Mouse (Mus musculus) intestine, postnatal 0 days (tissue): Measurements from ENCODE around the gene Clpb. TPM values are rescaled to one million over a fixed set of nuclear protein-coding genes. Genes with fewer than 3 reads are reported as not detected.

Source experiments
- ATAC-seq: fragments of 200-750 bp; cut with Nextera tagmentation; 2 replicates; pipeline ENCODE4 v1.8.0; 2017; ENCODE audit warnings: mild to moderate bottlenecking, moderate TSS enrichment, moderate library complexity
- H3K27ac ChIP-seq: fragments of 300-500 bp; sonication (generic); 2 replicates; pipeline ENCODE4 v1.5.1; 2014; ENCODE audit warnings: mild to moderate bottlenecking, low read depth, low read length, moderate library complexity
- H3K27me3 ChIP-seq: fragments of 300-500 bp; sonication (generic); replicated peaks from 2 replicates; pipeline ENCODE4 v1.6.1; 2014; ENCODE audit warnings: low read length, mixed read lengths; ENCODE audit not compliant: control insufficient read depth, insufficient read depth
- H3K36me3 ChIP-seq: fragments of 300-500 bp; sonication (generic); 2 replicates; pipeline ENCODE4 v1.6.1; 2014; ENCODE audit warnings: mild to moderate bottlenecking, moderate library complexity; ENCODE audit not compliant: control insufficient read depth, insufficient read depth
- H3K4me1 ChIP-seq: fragments of 300-500 bp; sonication (generic); replicated peaks from 2 replicates; pipeline ENCODE4 v1.6.1; 2014; ENCODE audit warnings: antibody characterized with exemption, low read length, mixed read lengths; ENCODE audit not compliant: control insufficient read depth, insufficient read depth
- H3K4me2 ChIP-seq: fragments of 300-500 bp; sonication (generic); replicated peaks from 2 replicates; pipeline ENCODE4 v1.6.1; 2014; ENCODE audit warnings: low read depth, mild to moderate bottlenecking, moderate library complexity
- H3K4me3 ChIP-seq: fragments of 300-500 bp; sonication (generic); 2 replicates; pipeline ENCODE4 v1.5.1; 2014; ENCODE audit warnings: low read depth, low read length
- H3K9ac ChIP-seq: fragments of 300-500 bp; sonication (generic); 2 replicates; pipeline ENCODE4 v1.6.1; 2014; ENCODE audit warnings: mild to moderate bottlenecking, low read depth, low read length
- H3K9me3 ChIP-seq: fragments of 300-500 bp; sonication (generic); 2 replicates; pipeline ENCODE4 v1.6.1; 2016; ENCODE audit warnings: mixed run types; ENCODE audit not compliant: control insufficient read depth
- CTCF ChIP-seq: sonication (generic); IDR thresholded peaks from 2 replicates; pipeline ENCODE4 v1.5.1; 2016; ENCODE audit warnings: low read depth, mild to moderate bottlenecking, control low read depth, antibody characterized with exemption, moderate library complexity
- whole genome bisulfite sequencing: fragments of 180-500 bp; shearing (Covaris S2); extraction: QIAGEN DNeasy Blood & Tissue Kit; methylation state at CpG from one replicate; pipeline ENCODE4 v1.1.7; 2014; 5-methylcytosine and 5-hydroxymethylcytosine counted together
- polyA plus RNA-seq: library from polyadenylated mRNA; unstranded; fragments of >200 nt; fragmentation: Nextera tagmentation; extraction: Ambion mirVana; gene quantifications from 2 replicates; pipeline ENCODE4 v1.2.1, GENCODE M21; 2015

The Clpb gene
- polyA plus RNA-seq, 1 experiment from 2014 or later: 14.9 TPM

DNA sequence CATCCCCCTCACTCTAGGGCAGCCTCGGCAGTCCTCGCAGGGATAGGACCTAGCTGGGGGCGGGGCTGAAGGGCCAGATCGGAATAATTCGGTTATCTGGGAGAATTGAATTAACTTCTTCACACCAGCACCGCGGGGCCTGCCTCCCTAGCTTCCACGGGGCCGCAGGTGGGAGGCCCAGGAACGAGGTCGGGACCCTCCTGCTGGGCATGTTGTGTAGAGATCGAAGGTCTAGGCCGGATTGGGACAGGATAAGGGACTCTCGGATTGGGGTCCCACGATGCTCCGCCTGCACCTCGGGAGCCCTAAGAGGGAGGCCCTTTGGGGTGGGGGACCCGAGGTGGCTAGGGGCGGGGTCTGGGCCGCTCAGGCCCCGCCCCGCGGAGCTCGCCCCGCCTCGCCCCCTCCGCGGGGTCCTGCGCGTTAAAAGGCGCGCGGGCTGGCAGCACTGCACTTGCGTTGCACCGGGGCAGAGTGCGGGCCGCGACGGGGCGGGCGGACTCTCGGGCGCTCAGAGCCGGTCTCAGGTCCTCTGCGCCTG, 154.5 kb downstream of the Clpb start, which contains the start of gene Phox2a:
Gene Phox2a, plus strand, starts transcription at position 453 of the 541 bp plus-strand sequence.
- WGBS: 2% methylated on average over 45 of the region's 45 CpGs
- Histone ChIP-seq H3K27ac (no peak within 1 kb of the TSS), H3K4me2 (peak within 1 kb of the TSS; percentile 56), H3K36me3 (no peaks in the 10 kb centered on the region), H3K27me3 (peaks cover 55% of the 10 kb centered on the region), H3K4me3 (peak within 1 kb of the TSS; percentile 31), H3K4me1 (peaks cover 20% of the 10 kb centered on the region; the same call in 1 of the 2 replicates), H3K9ac (peak within 1 kb of the TSS; percentile 17; the same call in 1 of the 2 replicates), H3K9me3 (no peaks in the 10 kb centered on the region)
- TF ChIP-seq CTCF: no peak
- ATAC-seq: 0 out of 2 replicates have a peak, but pooled peaks have one; percentile 5

DNA sequence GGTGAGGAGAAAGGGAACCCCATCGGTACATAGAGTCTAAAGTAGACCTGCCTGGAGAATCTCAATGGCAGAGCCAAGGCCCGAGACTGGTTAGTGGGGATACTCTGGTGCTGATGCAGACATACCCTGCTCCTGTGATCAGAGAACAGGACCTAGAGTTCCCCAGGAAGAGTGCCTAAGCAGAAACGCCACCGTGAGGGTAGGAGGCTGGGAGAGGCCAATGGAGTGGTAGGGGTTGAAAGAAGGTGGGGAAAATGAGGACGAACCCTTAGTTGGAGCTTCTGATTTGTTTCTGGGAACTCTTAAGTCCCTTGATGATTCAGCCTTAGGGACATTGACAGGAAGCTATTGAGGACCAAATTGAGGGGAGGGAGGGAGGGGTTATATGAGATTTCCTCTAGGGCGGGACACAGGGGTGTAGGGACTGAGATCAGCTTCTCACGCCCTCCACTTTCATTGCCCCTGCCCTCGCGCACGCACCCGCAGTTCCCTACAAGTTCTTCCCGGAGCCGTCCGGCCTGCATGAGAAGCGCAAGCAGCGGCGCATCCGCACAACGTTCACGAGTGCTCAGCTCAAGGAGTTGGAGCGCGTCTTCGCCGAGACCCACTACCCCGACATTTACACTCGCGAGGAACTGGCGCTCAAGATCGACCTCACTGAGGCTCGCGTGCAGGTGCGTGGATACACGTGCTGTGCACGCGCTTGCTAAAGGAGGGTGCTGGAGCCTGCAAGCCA, 157.0 kb downstream of the Clpb start:
- WGBS: 7% methylated on average over 35 of the region's 35 CpGs
- peak overlapping the region; percentile 41 for H3K4me3 ChIP-seq
- no peak for TF ChIP-seq CTCF
- H3K9me3 ChIP-seq: no peaks in the 10 kb centered on the region
- H3K27ac ChIP-seq: no peak overlapping the region
- peaks cover 15% of the 10 kb centered on the region for H3K36me3 ChIP-seq
- H3K4me1 ChIP-seq: peaks cover 20% of the 10 kb centered on the region; the same call in 1 of the 2 replicates
- H3K9ac ChIP-seq: no peak overlapping the region
- peak overlapping the region; percentile 78 for H3K4me2 ChIP-seq
- ATAC-seq: no peak
- peaks cover 55% of the 10 kb centered on the region for H3K27me3 ChIP-seq

DNA sequence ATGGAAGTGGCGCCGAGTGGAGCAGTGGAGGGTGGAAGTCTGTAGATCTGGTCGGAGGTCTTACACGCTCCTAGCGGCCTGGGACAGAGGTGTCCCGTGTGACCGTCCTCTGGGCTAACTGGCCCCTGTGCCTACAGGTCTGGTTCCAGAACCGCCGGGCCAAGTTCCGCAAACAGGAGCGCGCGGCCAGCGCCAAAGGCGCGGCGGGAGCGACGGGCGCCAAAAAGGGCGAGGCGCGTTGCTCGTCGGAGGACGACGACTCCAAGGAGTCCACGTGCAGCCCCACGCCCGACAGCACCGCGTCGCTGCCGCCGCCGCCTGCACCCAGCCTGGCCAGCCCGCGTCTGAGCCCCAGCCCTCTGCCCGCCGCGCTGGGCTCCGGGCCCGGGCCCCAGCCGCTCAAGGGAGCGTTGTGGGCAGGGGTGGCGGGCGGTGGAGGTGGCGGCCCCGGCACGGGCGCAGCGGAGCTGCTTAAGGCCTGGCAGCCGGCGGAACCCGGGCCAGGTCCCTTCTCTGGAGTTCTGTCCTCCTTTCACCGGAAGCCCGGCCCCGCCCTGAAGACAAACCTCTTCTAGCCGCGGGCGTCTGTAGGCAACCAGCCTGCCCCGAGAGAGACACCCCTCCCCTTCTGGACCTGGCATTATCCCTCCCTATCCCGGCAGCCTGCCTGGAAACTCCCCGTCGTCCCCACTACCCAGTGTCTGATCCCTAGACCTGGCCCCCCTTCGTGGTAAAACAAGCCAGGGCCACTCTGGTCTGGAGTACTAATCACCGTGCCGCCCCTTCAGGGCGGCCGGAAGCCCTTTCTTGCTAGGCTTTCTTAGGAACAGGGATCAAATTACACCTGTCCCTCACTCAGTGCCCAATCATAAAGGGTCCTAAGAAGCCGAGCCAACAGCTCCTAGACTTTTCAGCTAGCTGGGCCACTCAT, 158.4 kb downstream of the Clpb start:
- H3K27ac ChIP-seq: no peak overlapping the region
- H3K27me3 ChIP-seq: peaks cover 50% of the 10 kb centered on the region
- H3K36me3 ChIP-seq: peaks cover 29% of the 10 kb centered on the region
- ATAC-seq: peak; percentile 36
- peak overlapping the region; percentile 37 for H3K9ac ChIP-seq
- H3K4me1 ChIP-seq: peaks cover 20% of the 10 kb centered on the region; the same call in 1 of the 2 replicates
- no peaks in the 10 kb centered on the region for H3K9me3 ChIP-seq
- H3K4me3 ChIP-seq: peak overlapping the region; percentile 41
- 0 out of 2 replicates have a peak, but pooled peaks have one; percentile 1 for TF ChIP-seq CTCF
- 1% methylated on average over 62 of the region's 71 CpGs for WGBS
- peak overlapping the region; percentile 78 for H3K4me2 ChIP-seq

- H3K9me3 ChIP-seq: no peaks in the 10 kb centered on the region
- peak; percentile 71 for TF ChIP-seq CTCF
- peak; percentile 24 for ATAC-seq
- no peak overlapping the region for H3K4me2 ChIP-seq
- H3K36me3 ChIP-seq: peaks cover 41% of the 10 kb centered on the region
- no peak overlapping the region for H3K9ac ChIP-seq
- peaks cover 14% of the 10 kb centered on the region; the same call in 1 of the 2 replicates for H3K4me1 ChIP-seq
- H3K27ac ChIP-seq: no peak overlapping the region
- 51% methylated on average over 32 of the region's 32 CpGs for WGBS
- peaks cover 37% of the 10 kb centered on the region for H3K27me3 ChIP-seq
- H3K4me3 ChIP-seq: no peak overlapping the region
Observed at GRCm38 (mm10) chr7:101822836-101823757, 159.7 kb downstream of the Clpb start.
